In genomic region chr5:90640286-90641217, GRCm38 (mm10) we compare ENCODE assay signal across 8 mouse cellular contexts. TPM values are rescaled to one million over a fixed set of nuclear protein-coding genes. Genes with fewer than 3 reads are reported as not detected.
A peak's percentile ranks its signal among the peaks of the same experiment; 100 is the strongest.
DNase-seq lines count a peak whose midpoint lies in the region; ATAC-seq and TF ChIP-seq lines count a peak whose summit lies in the region.

Gene Rassf6 (minus strand): TSS chr5:90640657.

- no peaks in the 10 kb centered on the region for H3K27me3 ChIP-seq in hindbrain, embryonic 14.5 days (ENCODE audit: control insufficient read depth, insufficient read depth, low read length)
- H3K27me3 ChIP-seq in midbrain, embryonic 16.5 days (ENCODE audit: control insufficient read depth, insufficient read depth, low read depth, low read length) = no peaks in the 10 kb centered on the region

- H3K9me3 ChIP-seq in hindbrain, embryonic 14.5 days (ENCODE audit: control insufficient read depth, low read length) = no peaks in the 10 kb centered on the region
- H3K9me3 ChIP-seq in midbrain, embryonic 16.5 days (replicated peaks; ENCODE audit: control insufficient read depth, low read length, poor library complexity, severe bottlenecking) = no peaks in the 10 kb centered on the region

- ATAC-seq in hindbrain, embryonic 14.5 days (ENCODE audit: low FRiP score) = peak; percentile 82
- ATAC-seq in midbrain, embryonic 16.5 days = peak; percentile 89

- WGBS in hindbrain, embryonic 14.5 days = 12% methylated on average over 26 of the region's 26 CpGs
- 11% methylated on average over 26 of the region's 26 CpGs for WGBS in midbrain, embryonic 16.5 days

- peak; percentile 32 for DNase-seq in left cerebral cortex, postnatal 4 days
- DNase-seq in left cerebral cortex, adult 11 months (ENCODE audit: low spot score) = no peak
- DNase-seq in hindbrain, embryonic 14.5 days (ENCODE audit: low spot score) = no peak
- DNase-seq in liver = peak; percentile 69
- DNase-seq in left cerebral cortex, postnatal 10 days (ENCODE audit: extremely low spot score in 1 of 2, low spot score in 2 of 2) = no peak
- DNase-seq in spleen, postnatal 14 days (ENCODE audit: low spot score in 2 of 2) = no peak

- peak within 1 kb of the TSS; percentile 78 for H3K4me2 ChIP-seq in hindbrain, embryonic 14.5 days (replicated peaks)
- H3K4me2 ChIP-seq in midbrain, embryonic 16.5 days (ENCODE audit: low read length) = peak within 1 kb of the TSS; percentile 87

- no peaks in the 10 kb centered on the region for H3K4me1 ChIP-seq in cortical plate, adult 2 months (ENCODE audit: control insufficient read depth, insufficient read depth, low read length)
- no peaks in the 10 kb centered on the region for H3K4me1 ChIP-seq in hindbrain, embryonic 14.5 days (replicated peaks; ENCODE audit: control insufficient read depth, insufficient read depth, low read length)
- peaks cover 2% of the 10 kb centered on the region; the same call in 1 of the 2 replicates for H3K4me1 ChIP-seq in midbrain, embryonic 16.5 days (ENCODE audit: control insufficient read depth, insufficient read depth, low read length)

- intact Hi-C loops in left cerebral cortex, postnatal 4 days (cut with DNase I) = no loop called here
- intact Hi-C loops in left cerebral cortex, postnatal 10 days (cut with DNase I) = no loop called here

- H3K9ac ChIP-seq in hindbrain, embryonic 14.5 days = peak within 1 kb of the TSS; percentile 57
- H3K9ac ChIP-seq in midbrain, embryonic 16.5 days (ENCODE audit: low read depth, low read length) = peak within 1 kb of the TSS; percentile 69

- no peak for TF ChIP-seq POLR2A in cortical plate, adult 2 months (IDR thresholded peaks at IDR 0.05; ENCODE audit: extremely low read depth, insufficient read depth, low read length)

- no peaks in the 10 kb centered on the region for H3K36me3 ChIP-seq in hindbrain, embryonic 14.5 days (replicated peaks; ENCODE audit: control insufficient read depth, insufficient read depth)
- H3K36me3 ChIP-seq in midbrain, embryonic 16.5 days (ENCODE audit: control insufficient read depth, insufficient read depth, low read length) = no peaks in the 10 kb centered on the region

- no peak within 1 kb of the TSS for H3K27ac ChIP-seq in cortical plate, adult 2 months (ENCODE audit: insufficient read depth, low read length)
- H3K27ac ChIP-seq in hindbrain, embryonic 14.5 days = no peak within 1 kb of the TSS
- H3K27ac ChIP-seq in midbrain, embryonic 16.5 days (ENCODE audit: low read length) = no peak within 1 kb of the TSS

- H3K4me3 ChIP-seq in cortical plate, adult 2 months (ENCODE audit: insufficient read depth, low read length) = peak within 1 kb of the TSS; percentile 54
- peak within 1 kb of the TSS; percentile 34 for H3K4me3 ChIP-seq in hindbrain, embryonic 14.5 days (replicated peaks; ENCODE audit: low read length)
- peak within 1 kb of the TSS; percentile 54 for H3K4me3 ChIP-seq in midbrain, embryonic 16.5 days (ENCODE audit: low read depth, low read length)

- TF ChIP-seq CTCF in cortical plate, adult 2 months (IDR thresholded peaks at IDR 0.05; ENCODE audit: extremely low read depth, insufficient read depth, low read length) = no peak

RNA-seq across cellular contexts. Expression of gene Rassf6, which starts in this region (rescaled TPM):
- total RNA-seq in left cerebral cortex, postnatal 4 days (2021) = 1 to 10 TPM; 1.4 TPM
- polyA plus RNA-seq in cortical plate, adult 2 months (2012; rRNA removed) = 0.45 and 1.1 TPM in 2 replicates
- polyA plus RNA-seq in hindbrain, embryonic 14.5 days (2014; fragmentation: Nextera tagmentation; extraction: Ambion mirVana) = 1.9 and 2.0 TPM in 2 replicates
- 2.2 and 2.5 TPM in 2 replicates for polyA plus RNA-seq in midbrain, embryonic 16.5 days (2015; fragmentation: Nextera tagmentation; extraction: Ambion mirVana)
- 1 to 10 TPM in 1 of 2 experiments, under 1 TPM in 1; 0.81 to 1.9 TPM for total RNA-seq in left cerebral cortex, postnatal 10 days (2021)

Comparison
In these comparisons a context has a peak if more than half of its experiments do, and no peak if none do; other contexts are left out.
1. DNase-seq: peak in left cerebral cortex, postnatal 4 days (single experiment) and liver (single experiment); none in left cerebral cortex, adult 11 months (single experiment), hindbrain, embryonic 14.5 days (single experiment), left cerebral cortex, postnatal 10 days (0 of 2) and spleen, postnatal 14 days (0 of 2).
2. Peak in every context shown above with its lines, with median percentiles within 50 percentile points of each other: H3K4me3 ChIP-seq.